24 mouse cellular contexts compared by ENCODE assay signal in genomic region chr13:81840646-81841045, GRCm38 (mm10). TPM values are rescaled to one million over a fixed set of nuclear protein-coding genes. Genes with fewer than 3 reads are reported as not detected.
DNase-seq lines count a peak whose midpoint lies in the region; ATAC-seq and TF ChIP-seq lines count a peak whose summit lies in the region.
"Had no signal": no experiment of that assay in that cellular context is flagged by ENCODE, and none has a peak within 500 bp of the region (broad histone marks: within the 10 kb centered on the region; RNA-seq: fewer than 3 reads in every experiment).

No protein-coding gene starts in this region.

- no peaks in the 10 kb centered on the region for H3K36me3 ChIP-seq in forebrain, postnatal 0 days (ENCODE audit: insufficient read depth)
- no peaks in the 10 kb centered on the region for H3K36me3 ChIP-seq in forebrain, embryonic 11.5 days (ENCODE audit: control insufficient read depth, insufficient read depth, low read length)
- no peaks in the 10 kb centered on the region for H3K36me3 ChIP-seq in heart, adult 2 months (ENCODE audit: control insufficient read depth, insufficient read depth, low read length)
- H3K36me3 ChIP-seq in midbrain, embryonic 11.5 days (ENCODE audit: control insufficient read depth, insufficient read depth, low read length), result no peaks in the 10 kb centered on the region
- no peaks in the 10 kb centered on the region for H3K36me3 ChIP-seq in midbrain, embryonic 14.5 days (ENCODE audit: control insufficient read depth, insufficient read depth, low read length)
- H3K36me3 ChIP-seq: embryonic facial prominence, embryonic 10.5 days; embryonic facial prominence, embryonic 12.5 days; forebrain, embryonic 12.5 days; G1E had no signal

- no peaks in the 10 kb centered on the region for H3K9me3 ChIP-seq in forebrain, postnatal 0 days (ENCODE audit: low read length)
- H3K9me3 ChIP-seq in forebrain, embryonic 11.5 days (ENCODE audit: control insufficient read depth, low read length), result no peaks in the 10 kb centered on the region
- no peaks in the 10 kb centered on the region for H3K9me3 ChIP-seq in midbrain, embryonic 11.5 days (ENCODE audit: control insufficient read depth, low read length)
- no peaks in the 10 kb centered on the region for H3K9me3 ChIP-seq in midbrain, embryonic 14.5 days (ENCODE audit: control insufficient read depth, low read length)
- H3K9me3 ChIP-seq: embryonic facial prominence, embryonic 10.5 days; embryonic facial prominence, embryonic 12.5 days; forebrain, embryonic 12.5 days; G1E had no signal

- TF ChIP-seq CTCF in forebrain, postnatal 0 days (IDR thresholded peaks at IDR 0.05; ENCODE audit: low read depth), result no peak
- no peak for TF ChIP-seq CTCF in heart, adult 2 months (IDR thresholded peaks at IDR 0.05)
- TF ChIP-seq CTCF in olfactory bulb, adult 2 months (IDR thresholded peaks at IDR 0.05; ENCODE audit: insufficient read depth, low read depth, low read length), result no peak

- H3K79me2 ChIP-seq in heart, adult 2 months (replicated peaks; ENCODE audit: control insufficient read depth, insufficient read depth, low read length), result no peaks in the 10 kb centered on the region

- TF ChIP-seq POLR2A in heart, adult 2 months (IDR thresholded peaks at IDR 0.05; ENCODE audit: insufficient read depth, low read depth, low read length), result no peak
- no peak for TF ChIP-seq POLR2A in olfactory bulb, adult 2 months (IDR thresholded peaks at IDR 0.05; ENCODE audit: insufficient read depth, low read depth, low read length)

- ATAC-seq in forebrain, postnatal 0 days, result 0 out of 2 replicates have a peak, but pooled peaks have one; percentile 25
- ATAC-seq in forebrain, embryonic 11.5 days (replicated peaks; ENCODE audit: low FRiP score), result no peak
- no peak for ATAC-seq in midbrain, embryonic 11.5 days (ENCODE audit: low FRiP score)
- ATAC-seq in midbrain, embryonic 14.5 days (ENCODE audit: low FRiP score, low TSS enrichment), result no peak
- ATAC-seq: activated CD4-positive, CD25-positive, alpha-beta regulatory T cell, adult 4 months; forebrain, embryonic 14.5 days; forebrain, embryonic 16.5 days; Patski had no signal

- 66% methylated on average over 5 of the region's 5 CpGs for WGBS in forebrain, postnatal 0 days
- WGBS in forebrain, embryonic 11.5 days, result 81% methylated on average over 5 of the region's 5 CpGs
- WGBS in heart, adult 2 months, result 84% methylated on average over 5 of the region's 5 CpGs
- 87% methylated on average over 5 of the region's 5 CpGs for WGBS in midbrain, embryonic 11.5 days
- 74% methylated on average over 5 of the region's 5 CpGs for WGBS in midbrain, embryonic 14.5 days
- WGBS in olfactory bulb, adult 2 months, result 42% methylated on average over 5 of the region's 5 CpGs

- no peak overlapping the region for H3K4me3 ChIP-seq in forebrain, postnatal 0 days (ENCODE audit: low read depth, low read length)
- no peak overlapping the region for H3K4me3 ChIP-seq in forebrain, embryonic 11.5 days (ENCODE audit: low read depth, low read length)
- no peak overlapping the region for H3K4me3 ChIP-seq in heart, adult 2 months
- H3K4me3 ChIP-seq in midbrain, embryonic 11.5 days (ENCODE audit: low read depth, low read length), result no peak overlapping the region
- no peak overlapping the region for H3K4me3 ChIP-seq in midbrain, embryonic 14.5 days (replicated peaks; ENCODE audit: low read depth, low read length)
- H3K4me3 ChIP-seq in olfactory bulb, adult 2 months (ENCODE audit: insufficient read depth, low read depth, low read length), result no peak overlapping the region
- H3K4me3 ChIP-seq: embryonic facial prominence, embryonic 10.5 days; embryonic facial prominence, embryonic 12.5 days; forebrain, embryonic 12.5 days had no signal

- no peak overlapping the region for H3K4me2 ChIP-seq in forebrain, postnatal 0 days (ENCODE audit: low read depth)
- H3K4me2 ChIP-seq in forebrain, embryonic 11.5 days (ENCODE audit: low read depth, low read length, severe bottlenecking), result no peak overlapping the region
- no peak overlapping the region for H3K4me2 ChIP-seq in midbrain, embryonic 11.5 days
- no peak overlapping the region for H3K4me2 ChIP-seq in midbrain, embryonic 14.5 days (ENCODE audit: low read length)
- H3K4me2 ChIP-seq: embryonic facial prominence, embryonic 12.5 days; forebrain, embryonic 12.5 days had no signal

- H3K9ac ChIP-seq in forebrain, postnatal 0 days, result no peak overlapping the region
- H3K9ac ChIP-seq in forebrain, embryonic 11.5 days (ENCODE audit: low read length), result no peak overlapping the region
- no peak overlapping the region for H3K9ac ChIP-seq in heart, adult 2 months (ENCODE audit: low read depth, low read length)
- H3K9ac ChIP-seq in midbrain, embryonic 11.5 days (ENCODE audit: low read length), result no peak overlapping the region
- H3K9ac ChIP-seq in midbrain, embryonic 14.5 days (replicated peaks; ENCODE audit: low read length), result no peak overlapping the region
- H3K9ac ChIP-seq: embryonic facial prominence, embryonic 12.5 days; forebrain, embryonic 12.5 days had no signal

- no peaks in the 10 kb centered on the region for H3K4me1 ChIP-seq in forebrain, postnatal 0 days (ENCODE audit: insufficient read depth)
- H3K4me1 ChIP-seq in forebrain, embryonic 11.5 days (replicated peaks; ENCODE audit: control insufficient read depth, insufficient read depth, low read length), result 0 out of 2 replicates have a peak, but pooled peaks cover 2% of the 10 kb centered on the region
- no peaks in the 10 kb centered on the region for H3K4me1 ChIP-seq in heart, adult 2 months (ENCODE audit: control insufficient read depth, insufficient read depth, low read length)
- H3K4me1 ChIP-seq in midbrain, embryonic 11.5 days (ENCODE audit: control insufficient read depth, insufficient read depth, low read length), result no peaks in the 10 kb centered on the region
- 0 out of 2 replicates have a peak, but pooled peaks cover 4% of the 10 kb centered on the region for H3K4me1 ChIP-seq in midbrain, embryonic 14.5 days (ENCODE audit: control insufficient read depth, insufficient read depth, low read length)
- H3K4me1 ChIP-seq in olfactory bulb, adult 2 months (ENCODE audit: control insufficient read depth, insufficient read depth, low read length), result no peaks in the 10 kb centered on the region
- H3K4me1 ChIP-seq: embryonic facial prominence, embryonic 12.5 days; forebrain, embryonic 12.5 days had no signal

- no peak for DNase-seq in forebrain, postnatal 0 days
- no peak for DNase-seq in forebrain, embryonic 11.5 days (ENCODE audit: low spot score)
- DNase-seq in heart, adult 11 months, result peak; percentile 52
- no peak for DNase-seq in heart, adult 2 months
- DNase-seq in midbrain, embryonic 11.5 days (ENCODE audit: low spot score, missing footprints), result peak; percentile 73
- DNase-seq in midbrain, embryonic 14.5 days, result no peak
- DNase-seq in lung, postnatal 10 days, result no peak
- DNase-seq: adrenal gland, adult 8-10 months; adrenal gland, postnatal 14 days; adrenal gland, postnatal 36 days; cerebellum, adult 11-12 months; cerebellum, adult 2 months; cerebellum, adult 9-10 months; cerebellum, postnatal 10 days; cerebellum, postnatal 25 days had no signal

- no peak for TF ChIP-seq EP300 in heart, adult 2 months (IDR thresholded peaks at IDR 0.05; ENCODE audit: insufficient read depth, low read depth, low read length)

- H3K27ac ChIP-seq in forebrain, postnatal 0 days (ENCODE audit: low read depth, low read length), result no peak overlapping the region
- H3K27ac ChIP-seq in forebrain, embryonic 11.5 days (ENCODE audit: low read depth, low read length), result no peak overlapping the region
- H3K27ac ChIP-seq in heart, adult 2 months, result no peak overlapping the region
- H3K27ac ChIP-seq in midbrain, embryonic 11.5 days (ENCODE audit: low read depth, low read length), result no peak overlapping the region
- H3K27ac ChIP-seq in midbrain, embryonic 14.5 days (replicated peaks; ENCODE audit: low read depth, low read length), result no peak overlapping the region
- peak overlapping the region; percentile 26; the same call in 1 of the 2 replicates for H3K27ac ChIP-seq in olfactory bulb, adult 2 months (ENCODE audit: insufficient read depth, low read depth, low read length)
- H3K27ac ChIP-seq: embryonic facial prominence, embryonic 10.5 days; embryonic facial prominence, embryonic 12.5 days; forebrain, embryonic 12.5 days had no signal

- H3K27me3 ChIP-seq in forebrain, postnatal 0 days (ENCODE audit: insufficient read depth, low read length), result no peaks in the 10 kb centered on the region
- H3K27me3 ChIP-seq in forebrain, embryonic 11.5 days (ENCODE audit: control insufficient read depth, insufficient read depth, low read length), result no peaks in the 10 kb centered on the region
- H3K27me3 ChIP-seq in heart, adult 2 months (ENCODE audit: control insufficient read depth, insufficient read depth, low read length), result no peaks in the 10 kb centered on the region
- no peaks in the 10 kb centered on the region for H3K27me3 ChIP-seq in midbrain, embryonic 11.5 days (ENCODE audit: control insufficient read depth, insufficient read depth, low read length)
- no peaks in the 10 kb centered on the region for H3K27me3 ChIP-seq in midbrain, embryonic 14.5 days (ENCODE audit: control insufficient read depth, insufficient read depth, low read length)
- H3K27me3 ChIP-seq: embryonic facial prominence, embryonic 12.5 days; forebrain, embryonic 12.5 days had no signal

- intact Hi-C loops in heart, adult 2 months (cut with DNase I), result no loop called here

RNA-seq across cellular contexts. Expression of gene Cetn3, which starts 57.8 kb away (rescaled TPM):
- total RNA-seq in forebrain, postnatal 0 days (2014; rRNA removed), result 128 and 174 TPM in 2 replicates
- polyA plus RNA-seq in forebrain, postnatal 0 days (2015; fragmentation: Nextera tagmentation; extraction: Ambion mirVana), result 426 and 574 TPM in 2 replicates
- polyA plus RNA-seq in forebrain, embryonic 11.5 days (2014; fragmentation: Nextera tagmentation; extraction: Ambion mirVana), result 282 and 302 TPM in 2 replicates
- total RNA-seq in heart, adult 2 months (2021), result 10 to 100 TPM; 52.0 to 53.0 TPM
- polyA plus RNA-seq in heart, adult 2 months (2012; rRNA removed), result 5.0 and 12.9 TPM in 2 replicates
- polyA plus RNA-seq in midbrain, embryonic 11.5 days (2014; fragmentation: Nextera tagmentation; extraction: Ambion mirVana), result 279 and 302 TPM in 2 replicates
- polyA plus RNA-seq in midbrain, embryonic 14.5 days (2014; fragmentation: Nextera tagmentation; extraction: Ambion mirVana), result 261 and 274 TPM in 2 replicates
- polyA plus RNA-seq in olfactory bulb, adult 2 months (2012; ENCODE audit: insufficient read depth, insufficient read length, low replicate concordance, missing spikeins), result not detected in 2 replicates

Comparison
In these comparisons a context has a peak if more than half of its experiments do, and no peak if none do; other contexts are left out.
1. DNase-seq: peak in heart, adult 11 months (single experiment) and midbrain, embryonic 11.5 days (single experiment); none in forebrain, postnatal 0 days (single experiment), forebrain, embryonic 11.5 days (single experiment), heart, adult 2 months (0 of 2), midbrain, embryonic 14.5 days (single experiment) and lung, postnatal 10 days (single experiment).